Mouse (Mus musculus) CD4-positive, CD25-positive, alpha-beta regulatory T cell, adult 4 months (primary cell): ENCODE data around the gene Olfr980. TPM values are rescaled to one million over a fixed set of nuclear protein-coding genes. Genes with fewer than 3 reads are reported as not detected.
"Not testable (repeated sequence)": the region's sequence is repeated elsewhere in the genome, so short reads cannot be mapped to it uniquely, and the experiment has no call there.

Experiments used
- ATAC-seq: one replicate; pipeline ENCODE4 v1.8.0; 2017
- polyA plus RNA-seq, 2 experiments: library from polyadenylated mRNA; unstranded; fragments of 100-300 nt; shearing (Covaris generic); gene quantifications; one replicate each; pipeline ENCODE4 v1.2.1; 2017

Gene Olfr980
- not detected for polyA plus RNA-seq

DNA sequence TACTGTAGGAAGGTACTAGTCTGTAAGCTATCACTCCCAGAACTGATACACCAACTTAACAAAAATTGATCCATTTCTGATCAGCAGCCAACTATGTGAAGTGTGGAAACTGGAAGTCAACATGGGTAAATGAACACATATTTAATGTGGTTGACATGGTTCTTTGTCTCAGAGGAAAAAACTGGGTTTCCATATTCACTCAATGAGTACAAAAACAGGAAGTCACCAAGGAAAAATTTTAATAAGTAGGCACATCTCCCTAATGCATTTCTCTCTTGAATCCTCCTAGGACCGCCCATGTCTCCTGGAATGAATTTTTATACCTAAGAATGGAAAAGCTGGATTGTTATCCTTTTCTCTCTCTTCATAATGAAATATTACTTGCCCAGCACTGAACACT is at the start of gene Olfr980:
Gene Olfr980, minus strand, starts transcription at position 101 of the 400 bp plus-strand sequence.
- ATAC-seq, result no peak

DNA sequence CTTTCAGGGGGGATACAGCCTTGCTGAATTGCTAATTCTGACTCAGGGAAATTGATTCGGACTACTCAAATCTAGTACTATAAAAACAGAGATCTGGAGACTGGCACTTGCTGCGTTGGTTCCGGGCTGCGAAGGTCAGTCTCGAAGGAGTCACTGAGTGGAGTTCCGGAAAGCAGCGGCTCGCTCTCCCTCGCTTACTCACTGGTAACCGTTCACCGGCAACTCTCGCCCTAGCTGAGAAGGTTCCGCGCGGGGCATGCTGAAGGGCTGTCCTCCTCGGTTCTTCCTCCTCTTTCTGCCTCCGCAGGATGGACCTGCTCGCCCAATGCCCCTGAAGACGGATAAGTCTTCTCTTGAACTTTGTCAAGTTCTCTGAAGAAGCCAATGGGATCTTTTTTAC is 40.8 kb upstream of the Olfr980 start:
- no peak for ATAC-seq

- no peak for ATAC-seq
Observed at GRCm38 (mm10) chr9:40021164-40021563, 11.8 kb upstream of the Olfr980 start, which contains the start of gene Olfr981. Gene Olfr981, plus strand, starts transcription at chr9:40021464.

GRCm38 (mm10) chr9:40003365-40003764 is 6.0 kb downstream of the Olfr980 start, which contains the start of gene Olfr979:
Gene Olfr979, minus strand, starts transcription at chr9:40003465.
- no peak for ATAC-seq

- ATAC-seq, result no peak
Observed at GRCm38 (mm10) chr9:39991813-39992212, 17.6 kb downstream of the Olfr980 start, which contains the start of gene Olfr978. Gene Olfr978, plus strand, starts transcription at chr9:39992113.

- not testable (repeated sequence) for ATAC-seq
Observed at GRCm38 (mm10) chr9:39976581-39977145, 32.7 kb downstream of the Olfr980 start.

DNA sequence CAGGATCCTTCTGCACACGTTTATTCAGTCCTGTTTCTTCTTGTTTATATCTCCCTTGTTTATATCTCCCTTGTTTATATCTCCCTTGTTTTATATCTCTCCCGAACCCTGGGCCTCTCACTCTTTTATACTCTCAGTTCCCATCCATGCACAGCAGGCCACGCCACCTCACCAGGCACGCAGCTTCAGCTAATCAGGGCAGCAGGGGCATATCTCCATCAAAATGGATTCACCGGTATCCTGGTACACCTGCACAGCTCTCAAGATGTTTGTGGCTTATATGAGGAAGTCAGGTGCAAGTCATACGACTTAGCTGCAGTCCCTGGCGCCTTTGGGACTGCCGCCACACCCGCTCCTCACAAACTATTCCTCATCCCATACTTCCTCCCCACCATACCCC is 48.3 kb downstream of the Olfr980 start, which contains the start of gene Olfr976:
Gene Olfr976, minus strand, starts transcription at position 101 of the 400 bp plus-strand sequence.
- not testable (repeated sequence) for ATAC-seq

Other genes with a start within 250 kb of the Olfr980 start
- not detected for gene Olfr968, start 226.3 kb downstream of the Olfr980 start, polyA plus RNA-seq
- not detected for gene Olfr969, start 218.6 kb downstream of the Olfr980 start, polyA plus RNA-seq
- not detected for gene Olfr970, start 200.7 kb downstream of the Olfr980 start, polyA plus RNA-seq
- gene Olfr971, start 172.7 kb downstream of the Olfr980 start, polyA plus RNA-seq, result not detected
- not detected for gene Olfr972, start 143.2 kb downstream of the Olfr980 start, polyA plus RNA-seq
- not detected for gene Olfr229, start 102.2 kb downstream of the Olfr980 start, polyA plus RNA-seq
- under 1 TPM in 1 of 2 experiments, not detected in 1; 0.09 TPM for gene Olfr974, start 72.1 kb downstream of the Olfr980 start, polyA plus RNA-seq
- not detected for gene Olfr975, start 57.5 kb downstream of the Olfr980 start, polyA plus RNA-seq
- not detected for gene Olfr976, start 48.4 kb downstream of the Olfr980 start, polyA plus RNA-seq
- gene Olfr978, start 17.5 kb downstream of the Olfr980 start, polyA plus RNA-seq, result not detected
- not detected for gene Olfr979, start 6.1 kb downstream of the Olfr980 start, polyA plus RNA-seq
- not detected for gene Olfr981, start 11.9 kb upstream of the Olfr980 start, polyA plus RNA-seq
- not detected for gene Olfr982, start 64.2 kb upstream of the Olfr980 start, polyA plus RNA-seq
- not detected for gene Olfr983, start 84.0 kb upstream of the Olfr980 start, polyA plus RNA-seq
- gene Olfr984, start 104.6 kb upstream of the Olfr980 start, polyA plus RNA-seq, result not detected
- gene Olfr985, start 120.6 kb upstream of the Olfr980 start, polyA plus RNA-seq, result not detected
- gene Tmem225, start 138.5 kb upstream of the Olfr980 start, polyA plus RNA-seq, result not detected
- gene Olfr986, start 171.3 kb upstream of the Olfr980 start, polyA plus RNA-seq, result not detected
- gene Zfp202, start 182.7 kb upstream of the Olfr980 start, polyA plus RNA-seq, result 1 to 10 TPM; 1.5 TPM